Mouse (Mus musculus) CH12.LX (cell line): Measurements from ENCODE around the gene Gmds.

Experiments used
- CTCF ChIP-seq, 2 experiments: IDR thresholded peaks in 1 of 2; conservative IDR thresholded peaks in 1 of 2; 2 replicates each; pipeline ENCODE4 v1.5.1; 2011 to 2012; ENCODE audit warnings: low read depth in 2 of 2, low read length in 2 of 2, improper control_type of control experiment in 1 of 2, inconsistent platforms in 1 of 2, mild to moderate bottlenecking in 1 of 2, moderate library complexity in 1 of 2
- JUN ChIP-seq: IDR thresholded peaks from 2 replicates; pipeline ENCODE4 v1.6.1; 2011; ENCODE audit warnings: low read depth, mild to moderate bottlenecking, low read length, improper control_type of control experiment, moderate library complexity; ENCODE audit not compliant: insufficient read depth
- JUND ChIP-seq: conservative IDR thresholded peaks from 2 replicates; pipeline ENCODE4 v1.6.1; 2011; ENCODE audit warnings: low read depth, low read length, improper control_type of control experiment
- USF2 ChIP-seq: conservative IDR thresholded peaks from 2 replicates; pipeline ENCODE4 v1.6.1; 2011; ENCODE audit warnings: low read depth, low read length, improper control_type of control experiment

- TF ChIP-seq CTCF (conservative IDR thresholded peaks at IDR 0.05 in 1 of 2, IDR thresholded peaks at IDR 0.05 in 1 of 2; ENCODE audit: low read depth in 2 of 2, low read length in 2 of 2): no peak
- TF ChIP-seq JUN: no peak
- no peak for TF ChIP-seq USF2
- TF ChIP-seq JUND: no peak
These were observed 508.2 kb downstream of the Gmds start for GRCm38 (mm10) chr13:31830332-31830731.
